Mouse (Mus musculus) liver, adult 2 months (tissue): ENCODE results near the gene Sstr4. TPM values are rescaled to one million over a fixed set of nuclear protein-coding genes. Genes with fewer than 3 reads are reported as not detected.

Experiments used
- DNase-seq: peaks from one replicate; pipeline ENCODE4 v3.0.0-alpha.2; 2011; ENCODE audit warnings: low read depth, low spot score; ENCODE audit errors: extremely low read depth
- H3K27ac ChIP-seq: fragments of 200-500 bp; replicated peaks from 2 replicates; pipeline ENCODE4 v1.5.1; 2012; ENCODE audit warnings: low read depth, mild to moderate bottlenecking, control low read depth, inconsistent platforms, low read length; ENCODE audit not compliant: insufficient read depth
- H3K27me3 ChIP-seq: fragments of 200-500 bp; 2 replicates; pipeline ENCODE4 v1.6.1; 2012; ENCODE audit warnings: mild to moderate bottlenecking, moderate library complexity, low read length, inconsistent platforms; ENCODE audit not compliant: control insufficient read depth, insufficient read depth
- H3K36me3 ChIP-seq: fragments of 200-500 bp; 2 replicates; pipeline ENCODE4 v1.6.1; 2012; ENCODE audit warnings: low read length, inconsistent platforms; ENCODE audit not compliant: control insufficient read depth, insufficient read depth
- H3K4me1 ChIP-seq: fragments of 200-500 bp; 2 replicates; pipeline ENCODE4 v1.6.1; 2011; ENCODE audit warnings: low read length; ENCODE audit not compliant: control insufficient read depth, insufficient read depth
- H3K4me3 ChIP-seq: fragments of 200-500 bp; 2 replicates; pipeline ENCODE4 v1.5.1; 2011; ENCODE audit warnings: low read depth, mild to moderate bottlenecking, control low read depth, low read length, moderate library complexity; ENCODE audit not compliant: insufficient read depth
- H3K79me2 ChIP-seq: fragments of 200-500 bp; 2 replicates; pipeline ENCODE4 v1.6.1; 2012; ENCODE audit warnings: inconsistent platforms, mild to moderate bottlenecking, low read length, moderate library complexity; ENCODE audit not compliant: control insufficient read depth, insufficient read depth
- H3K9ac ChIP-seq: fragments of 200-500 bp; 2 replicates; pipeline ENCODE4 v1.6.1; 2012; ENCODE audit warnings: low read depth, mild to moderate bottlenecking, control low read depth, inconsistent platforms, low read length
- CTCF ChIP-seq: fragments of 200-500 bp; IDR thresholded peaks from 2 replicates; pipeline ENCODE4 v1.5.1; 2011; ENCODE audit warnings: low read depth, low read length, control low read depth
- POLR2A ChIP-seq: fragments of 200-500 bp; IDR thresholded peaks from 2 replicates; pipeline ENCODE4 v1.6.1; 2011; ENCODE audit warnings: low read length, control low read depth; ENCODE audit not compliant: insufficient read depth; ENCODE audit errors: extremely low read depth
- WGBS: fragments of 180-500 bp; shearing (Covaris S2); methylation state at CpG from one replicate; pipeline ENCODE4 v1.1.7; 2018; 5-methylcytosine and 5-hydroxymethylcytosine counted together
- polyA plus RNA-seq: library from polyadenylated mRNA; depleted of rRNA; stranded (reverse); fragments of >200 nt; gene quantifications from 2 replicates; pipeline ENCODE4 v1.2.3, GENCODE M21; 2012
- total RNA-seq: library from RNA; depleted of rRNA; stranded (reverse); fragments of >200 nt; gene quantifications from 2 replicates; pipeline ENCODE4 v1.2.3, GENCODE M21; 2014

The Sstr4 gene
- total and polyA plus RNA-seq, 2 experiments = not detected

DNA sequence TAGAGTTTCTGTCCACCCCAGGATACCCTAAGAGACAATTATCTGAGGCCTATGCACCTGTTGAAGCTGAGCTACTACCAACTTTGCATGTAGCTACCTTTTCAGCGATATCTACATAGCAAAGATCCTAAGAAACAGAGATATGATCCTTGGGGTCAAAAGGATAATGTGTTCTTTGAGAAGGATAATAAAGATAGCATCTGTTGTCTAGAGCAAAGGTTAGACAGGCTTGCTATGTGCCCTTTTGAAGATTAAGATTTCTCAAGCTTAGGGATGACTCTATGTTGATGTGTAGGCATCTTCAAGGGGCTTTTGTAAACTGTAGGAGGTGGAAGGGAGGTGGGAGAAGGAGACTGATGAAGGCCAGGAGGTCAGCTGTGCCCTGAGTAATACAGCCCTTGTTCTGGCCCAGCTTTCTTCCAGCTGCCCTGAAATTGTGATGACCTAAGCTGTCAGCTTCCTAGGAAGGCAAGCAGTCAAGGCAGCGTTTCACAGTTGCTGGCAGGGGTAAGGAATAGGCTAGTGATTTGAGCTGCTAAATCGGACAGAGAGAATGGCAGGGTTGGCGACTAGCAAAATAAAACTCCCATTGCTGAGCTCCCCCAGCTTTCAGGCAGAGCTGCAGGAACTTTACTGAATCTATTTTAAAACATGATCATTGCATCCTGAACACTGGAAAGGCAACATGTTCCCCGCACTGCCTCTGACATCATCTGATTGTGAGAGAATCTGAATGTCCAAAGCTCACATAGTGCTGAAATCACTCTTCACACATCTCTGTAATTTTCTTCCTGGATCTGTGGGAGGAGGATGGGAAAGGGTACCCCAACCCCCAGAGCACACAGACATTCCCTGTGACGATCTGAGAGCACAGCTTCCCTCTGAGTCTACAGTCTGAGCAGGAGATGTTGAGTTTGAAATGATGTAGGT lies 7.2 kb upstream of the Sstr4 start:
- H3K36me3 ChIP-seq = no peaks in the 10 kb centered on the region
- no peak overlapping the region for H3K4me3 ChIP-seq
- H3K27ac ChIP-seq = no peak overlapping the region
- DNase-seq = no peak
- WGBS = 75% methylated on average over 6 of the region's 6 CpGs
- no peaks in the 10 kb centered on the region for H3K79me2 ChIP-seq
- no peak overlapping the region for H3K9ac ChIP-seq
- no peaks in the 10 kb centered on the region for H3K27me3 ChIP-seq
- TF ChIP-seq POLR2A (no peak), CTCF (no peak)
- H3K4me1 ChIP-seq = no peaks in the 10 kb centered on the region

GRCm38 (mm10) chr2:148393149-148393548 lies 2.0 kb upstream of the Sstr4 start:
- TF ChIP-seq POLR2A = no peak
- TF ChIP-seq CTCF = no peak
- Histone ChIP-seq H3K9ac (no peak overlapping the region), H3K79me2 (no peaks in the 10 kb centered on the region), H3K27ac (no peak overlapping the region), H3K27me3 (peaks cover 9% of the 10 kb centered on the region), H3K36me3 (no peaks in the 10 kb centered on the region), H3K4me3 (no peak overlapping the region), H3K4me1 (no peaks in the 10 kb centered on the region; the same call in 1 of the 2 replicates)
- 66% methylated on average over 1 of the region's 1 CpGs for WGBS
- DNase-seq = peak; percentile 23

- Histone ChIP-seq H3K9ac (no peak overlapping the region), H3K36me3 (no peaks in the 10 kb centered on the region), H3K27ac (no peak overlapping the region), H3K27me3 (peaks cover 9% of the 10 kb centered on the region), H3K79me2 (no peaks in the 10 kb centered on the region), H3K4me3 (no peak overlapping the region), H3K4me1 (no peaks in the 10 kb centered on the region; the same call in 1 of the 2 replicates)
- DNase-seq = no peak
- TF ChIP-seq POLR2A = no peak
- no peak for TF ChIP-seq CTCF
Observed at GRCm38 (mm10) chr2:148393846-148394245, 1.3 kb upstream of the Sstr4 start.

DNA sequence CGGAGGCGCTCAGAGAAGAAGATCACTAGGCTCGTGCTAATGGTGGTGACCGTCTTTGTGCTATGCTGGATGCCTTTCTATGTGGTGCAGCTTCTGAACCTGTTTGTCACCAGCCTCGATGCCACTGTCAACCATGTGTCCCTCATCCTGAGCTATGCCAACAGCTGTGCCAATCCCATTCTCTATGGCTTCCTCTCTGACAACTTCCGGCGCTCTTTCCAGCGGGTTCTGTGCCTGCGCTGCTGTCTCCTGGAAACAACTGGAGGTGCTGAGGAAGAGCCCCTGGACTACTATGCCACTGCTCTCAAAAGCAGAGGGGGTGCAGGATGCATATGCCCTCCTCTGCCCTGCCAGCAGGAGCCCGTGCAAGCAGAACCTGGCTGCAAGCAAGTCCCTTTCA lies 1.1 kb downstream of the Sstr4 start:
- Histone ChIP-seq H3K4me1 (no peaks in the 10 kb centered on the region; the same call in 1 of the 2 replicates), H3K27me3 (peaks cover 9% of the 10 kb centered on the region), H3K79me2 (no peaks in the 10 kb centered on the region), H3K9ac (no peak overlapping the region), H3K4me3 (no peak overlapping the region), H3K36me3 (no peaks in the 10 kb centered on the region), H3K27ac (no peak overlapping the region)
- 70% methylated on average over 10 of the region's 10 CpGs for WGBS
- TF ChIP-seq POLR2A = no peak
- TF ChIP-seq CTCF = no peak
- DNase-seq = no peak

DNA sequence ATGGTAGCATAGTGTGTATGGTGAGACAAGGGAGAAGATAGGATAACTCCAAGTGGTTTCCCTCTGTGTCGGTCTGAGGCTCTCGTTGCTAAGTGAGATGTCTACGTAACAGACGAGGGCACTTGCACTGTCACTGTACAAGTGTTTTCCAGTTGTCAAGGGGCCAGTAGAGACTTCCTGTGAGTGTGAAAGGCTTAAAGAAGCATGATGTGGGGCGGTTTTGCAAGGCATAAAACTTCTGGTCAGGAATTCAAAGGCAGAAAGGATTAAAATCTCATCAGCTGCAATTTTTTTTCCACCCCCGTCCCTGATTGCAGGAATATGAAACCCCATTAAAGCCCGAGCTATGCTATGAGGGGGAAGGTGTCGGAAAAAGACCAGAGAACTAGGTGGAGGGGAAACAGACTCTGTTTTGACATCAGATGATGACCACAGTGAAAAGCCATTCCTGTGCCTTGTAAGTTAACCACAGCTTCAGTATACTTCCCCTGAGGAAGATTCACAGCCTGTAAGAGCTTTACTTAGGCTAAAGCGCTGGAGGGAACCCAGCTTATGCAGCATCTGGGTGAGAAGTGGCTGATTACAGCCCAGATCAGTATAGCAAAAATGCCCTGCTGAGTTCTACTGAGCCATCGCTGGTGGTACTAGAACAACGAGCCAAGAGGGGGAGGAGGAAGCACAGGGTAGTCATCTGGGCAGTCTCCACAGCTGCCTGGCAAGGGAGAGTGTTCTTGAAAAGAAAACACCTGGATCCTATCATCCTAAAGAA lies 2.1 kb downstream of the Sstr4 start:
- 68% methylated on average over 11 of the region's 11 CpGs for WGBS
- DNase-seq = no peak
- Histone ChIP-seq H3K27me3 (peaks cover 9% of the 10 kb centered on the region), H3K9ac (no peak overlapping the region), H3K4me1 (no peaks in the 10 kb centered on the region; the same call in 1 of the 2 replicates), H3K79me2 (no peaks in the 10 kb centered on the region), H3K27ac (no peak overlapping the region), H3K4me3 (no peak overlapping the region), H3K36me3 (no peaks in the 10 kb centered on the region)
- no peak for TF ChIP-seq POLR2A
- TF ChIP-seq CTCF = no peak
